Mouse (Mus musculus) embryonic facial prominence, embryonic 11.5 days (tissue): ENCODE measurements around the gene Ephb1. TPM values are rescaled to one million over a fixed set of nuclear protein-coding genes. Genes with fewer than 3 reads are reported as not detected.

Experiments used
- ATAC-seq: fragments of 200-750 bp; cut with Nextera tagmentation; replicated peaks from 2 replicates; pipeline ENCODE4 v1.8.0; 2017; ENCODE audit warnings: low read depth; ENCODE audit not compliant: insufficient number of reproducible peaks, low FRiP score, low TSS enrichment
- DNase-seq: peaks from one replicate; pipeline ENCODE4 v3.0.0-alpha.2; 2015; ENCODE audit warnings: low spot score
- H3K27ac ChIP-seq: fragments of 300-500 bp; sonication (generic); replicated peaks from 2 replicates; pipeline ENCODE4 v1.5.1; 2014; ENCODE audit warnings: mild to moderate bottlenecking, low read depth, low read length, control low read depth
- H3K27me3 ChIP-seq: fragments of 300-500 bp; sonication (generic); 2 replicates; pipeline ENCODE4 v1.6.1; 2014; ENCODE audit warnings: mild to moderate bottlenecking, low read length, moderate library complexity, mixed read lengths; ENCODE audit not compliant: control insufficient read depth, insufficient read depth
- H3K36me3 ChIP-seq: fragments of 300-500 bp; sonication (generic); replicated peaks from 2 replicates; pipeline ENCODE4 v1.6.1; 2014; ENCODE audit warnings: low read depth, mild to moderate bottlenecking, low read length, moderate library complexity, mixed read lengths; ENCODE audit not compliant: control insufficient read depth, insufficient read depth
- H3K4me1 ChIP-seq: fragments of 300-500 bp; sonication (generic); 2 replicates; pipeline ENCODE4 v1.6.1; 2014; ENCODE audit warnings: low read length, mixed read lengths; ENCODE audit not compliant: control insufficient read depth, insufficient read depth
- H3K4me2 ChIP-seq: fragments of 300-500 bp; sonication (generic); 2 replicates; pipeline ENCODE4 v1.6.1; 2014; ENCODE audit warnings: low read depth, mild to moderate bottlenecking, control low read depth, low read length, moderate library complexity
- H3K4me3 ChIP-seq: fragments of 300-500 bp; sonication (generic); 2 replicates; pipeline ENCODE4 v1.5.1; 2014; ENCODE audit warnings: low read depth, low read length, control low read depth
- H3K9ac ChIP-seq: fragments of 300-500 bp; sonication (generic); replicated peaks from 2 replicates; pipeline ENCODE4 v1.6.1; 2014; ENCODE audit warnings: mild to moderate bottlenecking, control low read depth, low read length
- H3K9me3 ChIP-seq: fragments of 300-500 bp; sonication (generic); replicated peaks from 2 replicates; pipeline ENCODE4 v1.6.1; 2016; ENCODE audit warnings: mild to moderate bottlenecking, low read length, inconsistent platforms, mixed read lengths; ENCODE audit not compliant: control insufficient read depth
- WGBS: fragments of 180-500 bp; shearing (Covaris S2); extraction: QIAGEN DNeasy Blood & Tissue Kit; methylation state at CpG from one replicate; pipeline ENCODE4 v1.1.7; 2014; 5-methylcytosine and 5-hydroxymethylcytosine counted together
- polyA plus RNA-seq: library from polyadenylated mRNA; unstranded; fragments of >200 nt; fragmentation: Nextera tagmentation; extraction: Ambion mirVana; gene quantifications from 2 replicates; pipeline ENCODE4 v1.2.1, GENCODE M21; 2014

Gene Ephb1
- polyA plus RNA-seq, 1 experiment from 2014 or later = 6.6 TPM

- DNase-seq = no peak
- Histone ChIP-seq H3K36me3 (no peaks in the 10 kb centered on the region), H3K9me3 (no peaks in the 10 kb centered on the region), H3K4me2 (no peak overlapping the region), H3K27me3 (no peaks in the 10 kb centered on the region), H3K27ac (no peak overlapping the region), H3K4me1 (no peaks in the 10 kb centered on the region), H3K4me3 (no peak overlapping the region), H3K9ac (no peak overlapping the region)
- 90% methylated on average over 7 of the region's 7 CpGs for WGBS
- ATAC-seq = no peak
Observed at GRCm38 (mm10) chr9:102309278-102309677, 45.2 kb downstream of the Ephb1 start.

GRCm38 (mm10) chr9:102307656-102308055, 46.8 kb downstream of the Ephb1 start:
- no peak overlapping the region for H3K9ac ChIP-seq
- no peak overlapping the region for H3K27ac ChIP-seq
- 31% methylated on average over 4 of the region's 4 CpGs for WGBS
- H3K4me1 ChIP-seq = no peaks in the 10 kb centered on the region
- no peaks in the 10 kb centered on the region for H3K9me3 ChIP-seq
- no peak overlapping the region for H3K4me3 ChIP-seq
- H3K4me2 ChIP-seq = no peak overlapping the region
- DNase-seq (no peak), ATAC-seq (no peak)
- H3K36me3 ChIP-seq = no peaks in the 10 kb centered on the region
- no peaks in the 10 kb centered on the region for H3K27me3 ChIP-seq

- Histone ChIP-seq H3K9me3 (no peaks in the 10 kb centered on the region), H3K4me1 (no peaks in the 10 kb centered on the region), H3K9ac (no peak overlapping the region), H3K4me2 (no peak overlapping the region), H3K36me3 (no peaks in the 10 kb centered on the region), H3K4me3 (no peak overlapping the region), H3K27ac (no peak overlapping the region), H3K27me3 (no peaks in the 10 kb centered on the region)
- 79% methylated on average over 1 of the region's 1 CpGs for WGBS
- DNase-seq (no peak), ATAC-seq (no peak)
Observed at GRCm38 (mm10) chr9:102306645-102307415, 47.7 kb downstream of the Ephb1 start.

GRCm38 (mm10) chr9:102305432-102306100, 48.9 kb downstream of the Ephb1 start:
- no peak overlapping the region for H3K9ac ChIP-seq
- H3K27me3 ChIP-seq = no peaks in the 10 kb centered on the region
- 84% methylated on average over 7 of the region's 7 CpGs for WGBS
- no peaks in the 10 kb centered on the region for H3K4me1 ChIP-seq
- no peaks in the 10 kb centered on the region for H3K9me3 ChIP-seq
- DNase-seq = no peak
- H3K27ac ChIP-seq = no peak overlapping the region
- H3K4me3 ChIP-seq = no peak overlapping the region
- no peak for ATAC-seq
- H3K36me3 ChIP-seq = no peaks in the 10 kb centered on the region
- no peak overlapping the region for H3K4me2 ChIP-seq

GRCm38 (mm10) chr9:102304796-102305195, 49.7 kb downstream of the Ephb1 start:
- Histone ChIP-seq H3K27ac (no peak overlapping the region), H3K4me3 (no peak overlapping the region), H3K9ac (no peak overlapping the region), H3K4me2 (no peak overlapping the region), H3K27me3 (no peaks in the 10 kb centered on the region), H3K36me3 (no peaks in the 10 kb centered on the region), H3K4me1 (no peaks in the 10 kb centered on the region), H3K9me3 (no peaks in the 10 kb centered on the region)
- ATAC-seq = no peak
- no peak for DNase-seq
- 20% methylated on average over 3 of the region's 3 CpGs for WGBS

DNA sequence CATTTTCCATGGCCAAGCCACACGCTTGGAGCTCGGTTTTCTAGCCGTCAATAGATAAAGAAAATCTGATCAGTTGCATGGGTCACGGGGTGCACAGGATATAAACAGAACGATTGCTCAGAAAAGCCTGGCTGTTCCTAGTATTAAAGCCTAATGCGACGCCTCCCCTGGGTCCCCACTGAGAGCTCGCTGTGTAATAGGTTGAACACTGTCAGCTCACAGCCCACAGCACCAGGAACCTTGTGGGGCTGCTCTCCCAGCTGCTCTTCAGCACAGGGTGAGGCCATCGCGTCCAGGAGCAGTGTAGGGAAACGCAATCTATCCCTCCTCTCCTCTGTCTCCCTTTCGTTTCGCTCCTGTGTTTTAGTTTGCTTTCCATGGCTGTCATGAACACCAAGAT, 50.6 kb downstream of the Ephb1 start:
- no peaks in the 10 kb centered on the region for H3K9me3 ChIP-seq
- H3K9ac ChIP-seq = no peak overlapping the region
- H3K4me3 ChIP-seq = no peak overlapping the region
- no peaks in the 10 kb centered on the region for H3K4me1 ChIP-seq
- no peak overlapping the region for H3K4me2 ChIP-seq
- no peaks in the 10 kb centered on the region for H3K36me3 ChIP-seq
- ATAC-seq (no peak), DNase-seq (no peak)
- WGBS = 50% methylated on average over 13 of the region's 13 CpGs
- no peak overlapping the region for H3K27ac ChIP-seq
- H3K27me3 ChIP-seq = no peaks in the 10 kb centered on the region

- ATAC-seq (no peak), DNase-seq (no peak)
- 84% methylated on average over 4 of the region's 4 CpGs for WGBS
- no peaks in the 10 kb centered on the region for H3K36me3 ChIP-seq
- no peak overlapping the region for H3K4me3 ChIP-seq
- no peak overlapping the region for H3K27ac ChIP-seq
- no peaks in the 10 kb centered on the region for H3K9me3 ChIP-seq
- no peak overlapping the region for H3K4me2 ChIP-seq
- H3K4me1 ChIP-seq = no peaks in the 10 kb centered on the region
- H3K9ac ChIP-seq = no peak overlapping the region
- no peaks in the 10 kb centered on the region for H3K27me3 ChIP-seq
Observed at GRCm38 (mm10) chr9:102300985-102301384, 53.5 kb downstream of the Ephb1 start.

DNA sequence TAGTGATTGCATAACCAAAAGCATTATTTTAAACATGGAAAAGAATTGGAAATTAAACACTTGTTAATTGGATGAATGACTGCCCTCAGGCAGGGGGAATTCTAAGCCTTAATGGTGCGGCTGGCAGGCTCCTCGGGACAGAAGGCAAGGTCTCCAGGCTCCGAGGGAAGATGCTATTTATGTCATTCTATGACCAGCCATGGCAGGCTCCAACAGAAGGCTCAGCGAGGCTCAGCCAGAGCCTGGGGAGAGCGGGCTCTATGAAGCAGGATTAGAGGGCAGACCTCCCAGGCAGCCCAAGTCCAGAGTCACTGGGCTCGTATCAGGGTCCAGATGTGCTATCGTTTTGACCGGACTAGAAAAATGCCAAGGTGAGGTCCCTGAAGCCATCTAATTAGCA, 55.8 kb downstream of the Ephb1 start:
- Histone ChIP-seq H3K4me1 (no peaks in the 10 kb centered on the region), H3K36me3 (no peaks in the 10 kb centered on the region), H3K27me3 (no peaks in the 10 kb centered on the region), H3K4me3 (no peak overlapping the region), H3K9me3 (no peaks in the 10 kb centered on the region), H3K9ac (no peak overlapping the region), H3K4me2 (no peak overlapping the region), H3K27ac (no peak overlapping the region)
- DNase-seq (no peak), ATAC-seq (no peak)
- whole genome bisulfite sequencing = 47% methylated on average over 8 of the region's 8 CpGs
